Mouse (Mus musculus) cerebellum, adult 11 months (tissue): ENCODE results near the gene Olfr39.
"Not testable (repeated sequence)": the region's sequence is repeated elsewhere in the genome, so short reads cannot be mapped to it uniquely, and the experiment has no call there.

ENCODE experiments used
- DNase-seq: peaks from one replicate; pipeline ENCODE4 v3.0.0; 2022

The Olfr39 gene

DNA sequence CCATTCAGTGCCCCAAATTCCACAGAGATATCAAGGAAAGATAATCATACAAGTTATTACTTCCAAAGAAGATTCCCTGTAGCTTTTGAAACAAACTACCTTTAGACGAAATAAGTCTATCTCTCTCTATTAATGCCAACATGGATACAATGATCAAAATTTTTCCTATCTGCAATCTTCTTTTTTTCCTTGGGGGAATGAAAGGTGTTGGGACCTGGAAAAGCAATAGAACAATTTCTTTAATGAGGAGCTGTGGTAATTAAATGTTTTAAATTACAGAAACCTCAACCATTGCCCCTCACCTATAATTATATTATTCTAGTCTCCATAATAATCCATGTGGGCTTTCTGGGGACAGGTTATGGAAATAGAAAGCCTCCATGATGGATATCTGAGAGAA lies at the start of gene Olfr39:
Olfr39 (plus strand) TSS at position 301 of the 400 bp plus-strand sequence.
- no peak for DNase-seq

DNA sequence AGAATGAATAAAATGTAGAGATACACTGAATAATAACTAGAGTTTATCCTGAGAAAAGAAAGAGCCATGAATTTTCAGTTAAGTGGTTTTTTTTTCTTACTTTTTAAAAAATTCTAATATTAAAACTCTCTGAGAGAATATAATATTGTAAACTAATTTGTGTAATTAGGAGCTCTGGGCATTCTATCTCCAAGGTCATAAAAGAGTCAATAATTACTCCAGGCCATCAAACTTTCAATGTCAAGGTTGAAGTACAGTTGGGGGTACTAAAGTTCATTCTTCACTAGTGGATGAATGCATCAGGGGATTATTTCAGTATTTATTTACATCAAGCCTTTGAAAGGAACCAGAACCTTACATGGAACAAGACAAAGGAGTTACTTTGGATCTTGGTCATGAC lies 45.3 kb upstream of the Olfr39 start, which contains the start of gene Olfr872:
Olfr872 (plus strand) TSS at position 301 of the 400 bp plus-strand sequence.
- DNase-seq, result no peak

- DNase-seq, result no peak
These were observed 44.8 kb upstream of the Olfr39 start for GRCm38 (mm10) chr9:20237378-20237777.

- DNase-seq, result not testable (repeated sequence)
These were observed 13.4 kb downstream of the Olfr39 start for GRCm38 (mm10) chr9:20295562-20295961.

DNA sequence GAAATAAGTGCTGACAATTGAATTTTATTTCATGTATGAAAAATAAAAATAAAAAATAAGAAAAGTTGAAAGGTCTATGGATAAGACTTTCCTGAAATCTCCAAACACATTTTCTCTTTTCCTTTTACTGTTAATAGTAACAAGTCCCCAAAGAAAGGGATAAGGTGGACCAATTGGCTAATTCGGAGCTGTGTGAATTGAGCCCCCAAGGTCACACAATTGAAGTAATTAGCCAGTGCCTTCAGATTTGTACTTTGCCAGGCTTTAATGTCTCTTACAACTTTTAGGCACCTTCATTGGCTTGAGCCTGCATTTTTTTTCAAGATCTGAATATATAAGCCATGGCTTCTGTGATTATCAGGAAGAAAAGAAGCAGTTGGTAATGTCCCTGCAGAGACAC lies 16.1 kb downstream of the Olfr39 start, which contains the start of gene Olfr873:
Olfr873 (plus strand) TSS at position 301 of the 400 bp plus-strand sequence.
- no peak for DNase-seq

DNA sequence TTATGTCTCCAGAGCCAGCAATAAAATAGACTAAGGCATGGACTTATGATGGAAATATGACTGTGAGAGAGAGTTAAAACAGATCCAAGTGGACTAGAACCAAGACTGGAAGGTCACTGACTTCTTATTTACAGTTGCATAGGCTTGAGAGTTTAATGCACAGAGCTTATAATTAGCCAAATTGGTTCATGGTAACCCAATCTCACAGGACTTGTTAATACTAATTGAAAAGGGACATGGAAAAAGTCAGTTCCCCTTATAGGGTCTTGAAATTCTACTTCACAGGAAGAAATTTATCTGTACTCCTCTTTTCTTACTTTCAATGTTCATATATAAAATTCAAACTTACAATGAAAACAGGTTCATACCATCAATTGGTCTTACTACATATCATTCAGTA lies 53.8 kb downstream of the Olfr39 start, which contains the start of gene Olfr18:
Olfr18 (minus strand) TSS at position 101 of the 400 bp plus-strand sequence.
- no peak for DNase-seq
